Mouse (Mus musculus): Measurements from ENCODE around the gene Olfr612. TPM values are rescaled to one million over a fixed set of nuclear protein-coding genes. Genes with fewer than 3 reads are reported as not detected.
"Not testable (repeated sequence)": the region's sequence is repeated elsewhere in the genome, so short reads cannot be mapped to it uniquely, and the experiment has no call there.

Gene Olfr612
- not detected in 2 replicates for total RNA-seq (2021)
- long read RNA-seq: 0 reads

DNA sequence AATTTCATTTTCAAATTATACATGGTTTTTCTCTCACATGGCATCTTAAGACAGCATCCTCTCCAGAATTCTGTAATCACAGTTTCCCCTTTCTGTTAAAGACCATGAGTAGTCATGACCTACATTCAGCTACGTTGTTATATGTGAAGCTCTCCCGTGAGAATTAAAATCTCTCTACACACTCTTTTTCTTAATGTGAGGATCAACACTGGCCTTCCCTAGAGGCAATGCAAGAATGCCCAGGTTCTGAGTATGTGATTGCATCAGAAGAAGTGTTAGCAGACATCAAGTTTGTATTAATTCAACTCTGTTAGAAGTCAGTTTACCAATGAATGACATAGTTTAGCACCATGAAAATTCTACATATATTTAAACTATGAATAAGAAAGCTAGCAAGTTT lies at the start of gene Olfr612:
Gene Olfr612, minus strand, starts transcription at position 101 of the 400 bp plus-strand sequence.
- not testable (repeated sequence) for DNase-seq

DNA sequence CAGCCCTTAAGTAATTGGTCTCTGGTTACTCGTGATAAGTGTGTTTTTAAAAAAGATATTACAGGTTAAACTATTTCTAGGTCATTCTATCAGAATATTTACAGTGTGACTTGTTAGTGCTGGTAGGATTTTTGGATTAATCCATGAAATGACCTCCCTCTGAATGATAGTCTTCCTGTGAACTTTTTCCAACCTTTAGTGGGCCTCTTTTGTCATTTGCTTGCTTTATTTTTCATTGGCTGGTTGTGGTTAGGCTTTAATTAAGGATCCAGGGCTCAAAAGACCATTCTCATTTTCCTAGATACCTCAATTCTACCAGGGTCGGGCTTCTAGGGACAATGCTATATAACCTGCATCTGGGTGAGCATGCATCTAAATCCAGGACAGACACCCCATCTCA lies 47.3 kb upstream of the Olfr612 start, which contains the start of gene Olfr618:
Gene Olfr618, plus strand, starts transcription at position 301 of the 400 bp plus-strand sequence.
- DNase-seq: no peak

DNA sequence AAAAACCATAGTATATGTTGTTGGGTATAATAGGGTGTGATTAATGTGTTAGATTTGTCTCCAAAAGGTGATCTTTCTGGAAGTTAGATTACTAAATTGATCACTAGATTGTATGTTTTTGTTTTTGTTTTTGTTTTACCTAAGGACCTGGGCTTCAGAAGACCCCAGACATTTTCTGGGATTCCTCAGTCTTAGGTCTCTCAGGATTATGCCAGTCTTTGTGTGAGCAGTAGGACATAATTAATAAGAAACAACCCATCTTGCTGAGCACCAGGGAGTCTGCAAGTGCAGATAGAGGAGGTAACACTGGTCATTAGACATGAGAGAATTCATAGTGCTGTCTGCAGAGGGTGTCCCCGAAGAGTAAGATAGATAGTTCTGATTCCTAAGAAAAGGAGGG lies 30.2 kb upstream of the Olfr612 start, which contains the start of gene Olfr617:
Gene Olfr617, plus strand, starts transcription at position 301 of the 400 bp plus-strand sequence.
- DNase-seq: no peak

GRCm38 (mm10) chr7:103569043-103569442 lies 26.5 kb upstream of the Olfr612 start, which contains the start of gene Olfr616:
Gene Olfr616, minus strand, starts transcription at chr7:103569143.
- no peak for DNase-seq

- no peak for DNase-seq
Measured at GRCm38 (mm10) chr7:103555779-103556178, 13.3 kb upstream of the Olfr612 start, which contains the start of gene Olfr615. Gene Olfr615, plus strand, starts transcription at chr7:103556079.

DNA sequence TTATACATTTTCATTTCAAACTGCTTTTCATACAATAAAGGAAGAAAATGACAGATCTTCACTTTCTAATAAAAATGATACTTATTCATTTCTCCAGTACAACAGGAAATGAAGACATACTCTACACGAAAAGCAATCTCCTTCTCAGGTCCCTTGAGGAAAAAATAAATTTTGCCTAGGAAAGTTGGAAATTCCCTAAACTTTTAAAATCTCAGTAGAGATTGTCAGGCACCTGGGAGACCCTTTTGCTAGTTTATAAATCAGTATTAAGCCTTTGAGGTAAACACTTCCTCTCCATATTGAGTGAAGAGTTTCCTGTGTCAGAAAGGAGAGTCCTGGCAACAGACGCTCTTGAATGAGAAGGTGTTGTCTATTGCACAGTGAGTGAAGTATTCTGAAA lies 5.3 kb upstream of the Olfr612 start, which contains the start of gene Olfr613:
Gene Olfr613, plus strand, starts transcription at position 301 of the 400 bp plus-strand sequence.
- no peak for DNase-seq

GRCm38 (mm10) chr7:103520746-103521145 lies 21.8 kb downstream of the Olfr612 start, which contains the start of gene Olfr611:
Gene Olfr611, minus strand, starts transcription at chr7:103520846.
- DNase-seq: not testable (repeated sequence)

DNA sequence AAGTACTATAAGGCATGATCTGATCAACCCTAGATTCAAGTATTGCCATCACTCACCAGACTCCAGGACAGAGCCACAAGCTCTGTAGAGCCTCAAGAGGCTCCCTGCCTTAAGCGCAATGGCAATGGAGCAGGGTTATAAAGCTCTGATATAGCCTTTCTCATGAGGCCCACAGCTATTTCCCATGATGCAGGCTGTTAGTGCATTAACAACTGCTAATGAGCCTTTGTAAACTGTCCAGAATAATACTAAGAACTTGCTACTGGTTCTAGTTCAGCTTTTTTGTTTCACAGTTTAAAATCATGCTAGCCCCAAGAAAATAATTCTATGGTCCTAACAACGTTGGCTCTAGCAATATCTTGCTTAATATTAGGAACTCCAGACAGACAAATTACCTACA lies 30.5 kb downstream of the Olfr612 start, which contains the start of gene Olfr610:
Gene Olfr610, minus strand, starts transcription at position 101 of the 400 bp plus-strand sequence.
- no peak for DNase-seq

GRCm38 (mm10) chr7:103497962-103498361 lies 44.6 kb downstream of the Olfr612 start, which contains the start of gene Olfr609:
Gene Olfr609, minus strand, starts transcription at chr7:103498062.
- no peak for DNase-seq

Small RNA genes within 50 kb of the gene (microRNA-seq; reads per million reads assigned to microRNA genes)
- 0 reads per million in 2 experiments for gene Gm26506

Other genes with a start within 250 kb of the Olfr612 start
- not detected in 2 replicates for gene Olfr596, start 237.1 kb downstream of the Olfr612 start, total RNA-seq (2021)
- gene Olfr597, start 226.4 kb downstream of the Olfr612 start, total RNA-seq (2021): not detected in 2 replicates
- gene Olfr598, start 219.1 kb downstream of the Olfr612 start, total RNA-seq (2021): not detected in 2 replicates
- gene Olfr599, start 206.8 kb downstream of the Olfr612 start, total RNA-seq (2021): not detected in 2 replicates
- not detected in 2 replicates for gene Olfr600, start 193.0 kb downstream of the Olfr612 start, total RNA-seq (2021)
- gene Olfr601, start 180.1 kb downstream of the Olfr612 start, total RNA-seq (2021): not detected in 2 replicates
- not detected in 2 replicates for gene Olfr603, start 156.5 kb downstream of the Olfr612 start, total RNA-seq (2021)
- gene Usp17lc, start 127.6 kb downstream of the Olfr612 start, total RNA-seq (2021): not detected in 2 replicates
- not detected in 2 replicates for gene Olfr605, start 97.3 kb downstream of the Olfr612 start, total RNA-seq (2021)
- not detected in 2 replicates for gene Olfr606, start 93.7 kb downstream of the Olfr612 start, total RNA-seq (2021)
- not detected in 2 replicates for gene Olfr607, start 78.6 kb downstream of the Olfr612 start, total RNA-seq (2021)
- gene Olfr608, start 72.8 kb downstream of the Olfr612 start, total RNA-seq (2021): not detected in 2 replicates
- gene Olfr609, start 44.7 kb downstream of the Olfr612 start, total RNA-seq (2021): not detected in 2 replicates
- not detected in 2 replicates for gene Olfr610, start 30.6 kb downstream of the Olfr612 start, total RNA-seq (2021)
- gene Olfr611, start 21.9 kb downstream of the Olfr612 start, total RNA-seq (2021): not detected in 2 replicates
- not detected in 2 replicates for gene Olfr613, start 5.4 kb upstream of the Olfr612 start, total RNA-seq (2021)
- not detected in 2 replicates for gene Olfr615, start 13.4 kb upstream of the Olfr612 start, total RNA-seq (2021)
- gene Olfr616, start 26.4 kb upstream of the Olfr612 start, total RNA-seq (2021): not detected in 2 replicates
- not detected in 2 replicates for gene Olfr617, start 30.3 kb upstream of the Olfr612 start, total RNA-seq (2021)
- not detected in 2 replicates for gene Olfr618, start 47.4 kb upstream of the Olfr612 start, total RNA-seq (2021)
- not detected in 2 replicates for gene Olfr619, start 57.9 kb upstream of the Olfr612 start, total RNA-seq (2021)
- gene Olfr620, start 69.8 kb upstream of the Olfr612 start, total RNA-seq (2021): not detected in 2 replicates
- not detected in 2 replicates for gene Olfr622, start 100.0 kb upstream of the Olfr612 start, total RNA-seq (2021)
- gene Olfr623, start 121.0 kb upstream of the Olfr612 start, total RNA-seq (2021): not detected in 2 replicates
- gene Olfr624, start 128.5 kb upstream of the Olfr612 start, total RNA-seq (2021): 0.06 TPM in 1 of 2 replicates, not detected in the other
- gene Olfr625-ps1, start 140.0 kb upstream of the Olfr612 start, total RNA-seq (2021): not detected in 2 replicates
- gene Olfr243, start 172.0 kb upstream of the Olfr612 start, total RNA-seq (2021): not detected in 2 replicates
- not detected in 2 replicates for gene Olfr628, start 187.7 kb upstream of the Olfr612 start, total RNA-seq (2021)
- gene Olfr629, start 202.2 kb upstream of the Olfr612 start, total RNA-seq (2021): not detected in 2 replicates
- not detected in 2 replicates for gene Olfr630, start 214.6 kb upstream of the Olfr612 start, total RNA-seq (2021)
- not detected in 2 replicates for gene Olfr69, start 228.9 kb upstream of the Olfr612 start, total RNA-seq (2021)
- not detected in 2 replicates for gene Olfr68, start 237.0 kb upstream of the Olfr612 start, total RNA-seq (2021)
- not detected in 2 replicates for gene Olfr67, start 249.1 kb upstream of the Olfr612 start, total RNA-seq (2021)